Mouse (Mus musculus) liver, adult 2 months (tissue): ENCODE results near the gene Utrn. TPM values are rescaled to one million over a fixed set of nuclear protein-coding genes. Genes with fewer than 3 reads are reported as not detected.

Experiments used
- DNase-seq: peaks from one replicate; pipeline ENCODE4 v3.0.0-alpha.2; 2011; ENCODE audit warnings: low read depth, low spot score; ENCODE audit errors: extremely low read depth
- H3K27ac ChIP-seq: fragments of 200-500 bp; replicated peaks from 2 replicates; pipeline ENCODE4 v1.5.1; 2012; ENCODE audit warnings: low read depth, mild to moderate bottlenecking, control low read depth, inconsistent platforms, low read length; ENCODE audit not compliant: insufficient read depth
- H3K27me3 ChIP-seq: fragments of 200-500 bp; 2 replicates; pipeline ENCODE4 v1.6.1; 2012; ENCODE audit warnings: mild to moderate bottlenecking, moderate library complexity, low read length, inconsistent platforms; ENCODE audit not compliant: control insufficient read depth, insufficient read depth
- H3K36me3 ChIP-seq: fragments of 200-500 bp; 2 replicates; pipeline ENCODE4 v1.6.1; 2012; ENCODE audit warnings: low read length, inconsistent platforms; ENCODE audit not compliant: control insufficient read depth, insufficient read depth
- H3K4me1 ChIP-seq: fragments of 200-500 bp; 2 replicates; pipeline ENCODE4 v1.6.1; 2011; ENCODE audit warnings: low read length; ENCODE audit not compliant: control insufficient read depth, insufficient read depth
- H3K4me3 ChIP-seq: fragments of 200-500 bp; 2 replicates; pipeline ENCODE4 v1.5.1; 2011; ENCODE audit warnings: low read depth, mild to moderate bottlenecking, control low read depth, low read length, moderate library complexity; ENCODE audit not compliant: insufficient read depth
- H3K79me2 ChIP-seq: fragments of 200-500 bp; 2 replicates; pipeline ENCODE4 v1.6.1; 2012; ENCODE audit warnings: inconsistent platforms, mild to moderate bottlenecking, low read length, moderate library complexity; ENCODE audit not compliant: control insufficient read depth, insufficient read depth
- H3K9ac ChIP-seq: fragments of 200-500 bp; 2 replicates; pipeline ENCODE4 v1.6.1; 2012; ENCODE audit warnings: low read depth, mild to moderate bottlenecking, control low read depth, inconsistent platforms, low read length
- CTCF ChIP-seq: fragments of 200-500 bp; IDR thresholded peaks from 2 replicates; pipeline ENCODE4 v1.5.1; 2011; ENCODE audit warnings: low read depth, low read length, control low read depth
- POLR2A ChIP-seq: fragments of 200-500 bp; IDR thresholded peaks from 2 replicates; pipeline ENCODE4 v1.6.1; 2011; ENCODE audit warnings: low read length, control low read depth; ENCODE audit not compliant: insufficient read depth; ENCODE audit errors: extremely low read depth
- WGBS: fragments of 180-500 bp; shearing (Covaris S2); methylation state at CpG from one replicate; pipeline ENCODE4 v1.1.7; 2018; 5-methylcytosine and 5-hydroxymethylcytosine counted together
- polyA plus RNA-seq: library from polyadenylated mRNA; depleted of rRNA; stranded (reverse); fragments of >200 nt; gene quantifications from 2 replicates; pipeline ENCODE4 v1.2.3, GENCODE M21; 2012
- total RNA-seq: library from RNA; depleted of rRNA; stranded (reverse); fragments of >200 nt; gene quantifications from 2 replicates; pipeline ENCODE4 v1.2.3, GENCODE M21; 2014

The Utrn gene
- total and polyA plus RNA-seq, 2 experiments: 5.9 to 25.7 TPM

DNA sequence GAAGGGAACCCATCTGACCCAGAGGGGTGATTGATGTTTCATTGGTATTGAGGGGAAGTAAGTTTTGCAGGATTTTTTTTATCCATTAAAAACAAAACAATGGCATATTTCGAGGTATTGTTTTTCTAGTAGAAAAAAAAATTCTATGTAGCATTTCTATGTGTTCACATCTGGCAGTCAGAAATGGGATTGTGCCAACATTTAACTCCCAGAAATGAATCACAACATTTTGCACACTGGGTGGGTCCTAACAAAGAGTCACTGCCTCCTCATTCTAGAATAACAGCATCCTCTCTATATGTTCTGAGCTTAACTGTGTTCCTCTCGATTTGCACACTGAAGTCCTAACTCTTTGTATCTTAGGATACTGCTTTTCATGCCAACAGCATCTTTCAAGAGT is 416.5 kb downstream of the Utrn start:
- DNase-seq: no peak
- Histone ChIP-seq H3K27me3 (no peaks in the 10 kb centered on the region), H3K79me2 (no peaks in the 10 kb centered on the region), H3K36me3 (peaks cover 15% of the 10 kb centered on the region), H3K4me3 (no peak overlapping the region), H3K9ac (no peak overlapping the region), H3K4me1 (no peaks in the 10 kb centered on the region), H3K27ac (no peak overlapping the region)
- 89% methylated on average over 2 of the region's 2 CpGs for WGBS
- TF ChIP-seq CTCF: no peak
- TF ChIP-seq POLR2A: no peak

DNA sequence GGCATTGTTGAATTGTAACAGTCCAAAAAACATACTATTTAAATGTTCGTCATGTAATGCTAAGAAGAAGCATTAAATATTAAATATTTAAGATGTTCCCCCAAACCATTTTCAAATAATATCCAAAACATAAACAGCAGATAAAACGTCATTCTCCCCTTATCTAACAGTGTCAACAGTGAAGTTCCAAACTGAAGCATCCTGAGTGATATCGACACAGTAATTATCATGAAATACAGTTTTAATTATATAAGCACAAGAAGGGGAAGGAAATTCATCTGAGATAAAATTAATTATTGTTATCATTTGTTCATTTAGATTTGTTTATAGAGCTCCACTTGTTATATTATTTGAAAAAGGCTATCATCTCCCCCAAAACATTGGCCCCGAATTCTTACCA is 425.0 kb downstream of the Utrn start:
- H3K79me2 ChIP-seq: no peaks in the 10 kb centered on the region
- no peak overlapping the region for H3K27ac ChIP-seq
- H3K4me3 ChIP-seq: no peak overlapping the region
- TF ChIP-seq CTCF (no peak), POLR2A (no peak)
- DNase-seq: no peak
- peaks cover 31% of the 10 kb centered on the region for H3K36me3 ChIP-seq
- no peaks in the 10 kb centered on the region for H3K27me3 ChIP-seq
- H3K9ac ChIP-seq: no peak overlapping the region
- H3K4me1 ChIP-seq: no peaks in the 10 kb centered on the region
- WGBS: 84% methylated on average over 4 of the region's 4 CpGs

DNA sequence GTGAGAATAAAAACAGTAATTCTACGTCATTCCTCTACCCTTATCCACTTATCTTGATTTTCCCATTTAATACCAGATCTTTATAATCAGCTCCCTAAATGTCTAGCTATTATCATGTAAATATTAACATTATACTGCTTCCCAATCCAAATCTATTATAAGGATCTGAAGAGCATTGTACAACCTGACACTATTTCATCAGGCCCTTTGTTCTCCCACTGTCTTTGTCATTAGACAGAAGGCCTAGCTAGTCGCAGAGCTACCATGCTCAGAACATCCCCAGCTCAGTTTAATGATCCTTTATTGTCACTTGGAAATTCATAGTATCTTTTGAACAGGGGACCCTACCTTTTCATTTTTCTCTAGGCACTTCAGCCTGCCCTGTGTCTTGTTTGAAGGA is 436.0 kb downstream of the Utrn start:
- no peak for DNase-seq
- H3K4me3 ChIP-seq: no peak overlapping the region
- WGBS: 95% methylated on average over 2 of the region's 2 CpGs
- peaks cover 9% of the 10 kb centered on the region for H3K36me3 ChIP-seq
- H3K4me1 ChIP-seq: no peaks in the 10 kb centered on the region
- no peaks in the 10 kb centered on the region for H3K79me2 ChIP-seq
- H3K27me3 ChIP-seq: no peaks in the 10 kb centered on the region
- H3K27ac ChIP-seq: no peak overlapping the region
- TF ChIP-seq POLR2A: no peak
- no peak for TF ChIP-seq CTCF
- H3K9ac ChIP-seq: no peak overlapping the region

DNA sequence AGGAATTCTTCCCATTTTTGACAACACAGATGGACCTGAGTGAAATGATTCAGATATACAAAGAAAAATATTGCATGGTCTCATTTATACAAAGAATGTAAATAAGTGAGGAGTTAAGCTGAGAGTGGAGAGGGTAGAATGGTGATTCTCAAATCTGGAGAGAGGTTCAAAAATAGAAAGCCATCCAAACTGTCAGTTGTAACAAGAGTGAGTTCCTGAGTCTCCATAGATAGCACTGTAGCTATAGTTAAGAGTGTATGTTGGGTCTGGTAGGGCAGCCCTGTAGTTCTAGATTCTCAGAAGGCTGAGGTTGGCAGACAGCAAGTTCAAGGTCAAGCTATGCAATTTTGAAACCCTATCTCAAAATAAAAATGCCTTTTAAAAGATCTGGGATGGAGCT is 438.8 kb downstream of the Utrn start:
- Histone ChIP-seq H3K4me1 (no peaks in the 10 kb centered on the region), H3K9ac (no peak overlapping the region), H3K4me3 (no peak overlapping the region), H3K27me3 (no peaks in the 10 kb centered on the region), H3K27ac (no peak overlapping the region), H3K36me3 (peaks cover 5% of the 10 kb centered on the region), H3K79me2 (no peaks in the 10 kb centered on the region)
- DNase-seq: no peak
- TF ChIP-seq CTCF: no peak

DNA sequence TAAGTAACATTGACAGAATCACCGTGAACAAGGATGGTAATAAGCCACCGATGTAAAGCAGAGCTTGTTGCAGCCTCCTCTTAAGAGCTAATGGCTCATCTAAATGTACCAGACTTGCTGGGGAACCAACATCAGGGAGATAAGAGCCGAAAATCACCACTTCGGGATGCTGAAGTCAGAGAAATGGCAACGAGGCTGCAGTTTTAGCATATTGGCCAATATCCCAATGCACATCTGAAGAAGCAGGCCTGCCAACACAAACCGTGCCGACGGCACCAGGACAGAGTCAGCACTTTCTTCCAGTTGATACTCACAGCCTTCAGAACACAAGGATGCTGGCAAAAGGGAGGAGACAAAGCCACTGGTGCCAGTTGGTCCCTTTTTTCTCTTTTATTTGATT is 442.3 kb downstream of the Utrn start:
- H3K27me3 ChIP-seq: no peaks in the 10 kb centered on the region
- no peak overlapping the region for H3K27ac ChIP-seq
- H3K4me3 ChIP-seq: no peak overlapping the region
- no peak for DNase-seq
- H3K79me2 ChIP-seq: no peaks in the 10 kb centered on the region
- TF ChIP-seq POLR2A: no peak
- no peak for TF ChIP-seq CTCF
- WGBS: 93% methylated on average over 8 of the region's 8 CpGs
- H3K4me1 ChIP-seq: no peaks in the 10 kb centered on the region
- H3K9ac ChIP-seq: no peak overlapping the region
- peaks cover 2% of the 10 kb centered on the region for H3K36me3 ChIP-seq

DNA sequence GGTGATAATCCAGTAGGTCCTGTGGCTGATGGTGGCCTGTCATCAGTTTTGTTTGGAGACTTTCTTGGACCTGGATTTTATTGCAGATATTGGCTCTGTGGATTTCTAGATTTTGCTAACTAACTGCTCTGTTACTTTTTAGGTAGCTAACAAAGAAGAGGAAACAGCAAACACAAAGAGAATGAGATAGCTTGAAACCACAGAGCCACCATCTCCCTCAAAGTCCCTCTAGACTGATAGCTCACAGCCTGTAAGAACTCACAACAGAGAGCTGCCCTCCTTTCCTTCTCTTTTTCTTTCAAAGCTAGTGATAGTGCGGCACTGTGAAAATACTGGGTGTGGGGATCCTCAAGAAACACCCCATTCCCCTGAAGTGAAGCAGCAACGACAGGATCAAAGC is 444.2 kb downstream of the Utrn start:
- H3K36me3 ChIP-seq: peaks cover 2% of the 10 kb centered on the region
- H3K4me1 ChIP-seq: no peaks in the 10 kb centered on the region
- no peak overlapping the region for H3K9ac ChIP-seq
- H3K27ac ChIP-seq: no peak overlapping the region
- H3K79me2 ChIP-seq: no peaks in the 10 kb centered on the region
- H3K27me3 ChIP-seq: no peaks in the 10 kb centered on the region
- H3K4me3 ChIP-seq: no peak overlapping the region
- WGBS: 96% methylated on average over 2 of the region's 2 CpGs
- DNase-seq: no peak
- no peak for TF ChIP-seq CTCF
- TF ChIP-seq POLR2A: no peak
